Comparison of ENCODE assay signal across 8 mouse cellular contexts in the genomic region with DNA sequence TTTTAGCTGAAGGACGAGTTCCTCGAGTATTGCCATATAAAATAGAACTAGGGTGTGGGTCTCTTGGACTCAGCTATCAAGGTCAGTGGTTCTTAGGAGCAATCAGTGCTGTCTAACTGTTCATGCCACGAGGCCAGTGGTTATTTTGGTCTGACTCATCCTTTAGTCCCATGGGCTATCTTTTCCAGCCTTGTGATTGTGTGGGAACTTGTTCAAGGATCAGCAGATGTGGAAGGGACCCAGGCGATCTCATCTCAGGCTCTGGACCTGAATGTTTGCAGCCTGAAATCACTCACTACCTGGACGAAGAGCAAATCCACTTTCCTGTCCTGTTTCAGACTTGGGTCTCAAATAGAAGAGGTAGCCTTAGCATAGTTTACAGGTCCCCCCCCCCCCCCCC. TPM values are rescaled to one million over a fixed set of nuclear protein-coding genes. Genes with fewer than 3 reads are reported as not detected.
DNase-seq lines count a peak whose midpoint lies in the region; ATAC-seq and TF ChIP-seq lines count a peak whose summit lies in the region.

No protein-coding gene starts in this region.

- H3K79me2 ChIP-seq in MEL (ENCODE audit: control insufficient read depth, insufficient read depth, low read length, poor library complexity), result peaks cover 9% of the 10 kb centered on the region

- H3K4me2 ChIP-seq in kidney, embryonic 14.5 days (replicated peaks; ENCODE audit: low read depth, low read length), result peak overlapping the region; percentile 65
- peak overlapping the region; percentile 66 for H3K4me2 ChIP-seq in forebrain, postnatal 0 days (ENCODE audit: low read depth)
- peak overlapping the region; percentile 66 for H3K4me2 ChIP-seq in limb, embryonic 13.5 days (replicated peaks)
- H3K4me2 ChIP-seq in stomach, embryonic 16.5 days (ENCODE audit: low read depth, low read length), result peak overlapping the region; percentile 53

- H3K27me3 ChIP-seq in kidney, embryonic 14.5 days (ENCODE audit: control insufficient read depth, insufficient read depth, low read length), result peaks cover 3% of the 10 kb centered on the region; the same call in 1 of the 2 replicates
- H3K27me3 ChIP-seq in MEL (ENCODE audit: control insufficient read depth in 1 of 2, insufficient read depth in 2 of 2, low read length in 2 of 2), result no peaks in the 10 kb centered on the region
- no peaks in the 10 kb centered on the region for H3K27me3 ChIP-seq in forebrain, postnatal 0 days (ENCODE audit: insufficient read depth, low read length)
- peaks cover 14% of the 10 kb centered on the region; the same call in 1 of the 2 replicates for H3K27me3 ChIP-seq in limb, embryonic 13.5 days
- H3K27me3 ChIP-seq in stomach, embryonic 16.5 days (ENCODE audit: control insufficient read depth, insufficient read depth, low read length), result no peaks in the 10 kb centered on the region; the same call in 1 of the 2 replicates

- H3K9ac ChIP-seq in kidney, embryonic 14.5 days (ENCODE audit: low read depth, low read length), result peak overlapping the region; percentile 69; the same call in 1 of the 2 replicates
- H3K9ac ChIP-seq in MEL (ENCODE audit: control insufficient read depth, low read depth, low read length, poor library complexity, severe bottlenecking), result peak overlapping the region; percentile 92
- H3K9ac ChIP-seq in forebrain, postnatal 0 days, result peak overlapping the region; percentile 62
- peak overlapping the region; percentile 76 for H3K9ac ChIP-seq in limb, embryonic 13.5 days
- H3K9ac ChIP-seq in stomach, embryonic 16.5 days (ENCODE audit: low read length), result peak overlapping the region; percentile 86

- TF ChIP-seq EP300 in MEL (IDR thresholded peaks at IDR 0.05; ENCODE audit: low read depth in 1 of 2, low read length in 2 of 2), result no peak

- DNase-seq in kidney, postnatal 14 days, result no peak
- no peak for DNase-seq in MEL (ENCODE audit: low read depth, low spot score)
- no peak for DNase-seq in forebrain, postnatal 0 days
- no peak for DNase-seq in thymus, postnatal 25 days
- DNase-seq in embryo, embryonic 10.5 days (ENCODE audit: low spot score), result no peak

- TF ChIP-seq POLR2A in MEL (IDR thresholded peaks at IDR 0.05; ENCODE audit: control insufficient read depth in 1 of 2, insufficient read depth in 1 of 2, low read depth in 1 of 2, low read length in 2 of 2, poor library complexity in 1 of 2), result peak in 1 of 2 experiments; percentile 3; a peak in 1 of 4 replicates

- H3K4me3 ChIP-seq in kidney, embryonic 14.5 days (ENCODE audit: low read length), result peak overlapping the region; percentile 53
- peak overlapping the region; percentile 72 to 82 for H3K4me3 ChIP-seq in MEL (ENCODE audit: control insufficient read depth in 1 of 2, insufficient read depth in 1 of 2, low read depth in 2 of 2, low read length in 2 of 2)
- H3K4me3 ChIP-seq in forebrain, postnatal 0 days (ENCODE audit: low read depth, low read length), result peak overlapping the region; percentile 47
- H3K4me3 ChIP-seq in limb, embryonic 13.5 days, result peak overlapping the region; percentile 57
- peak overlapping the region; percentile 71 for H3K4me3 ChIP-seq in stomach, embryonic 16.5 days (replicated peaks; ENCODE audit: low read length)

- no peaks in the 10 kb centered on the region for H3K9me3 ChIP-seq in kidney, embryonic 14.5 days (ENCODE audit: control insufficient read depth, low read length)
- no peaks in the 10 kb centered on the region for H3K9me3 ChIP-seq in MEL (replicated peaks; ENCODE audit: insufficient read depth, low read length)
- H3K9me3 ChIP-seq in forebrain, postnatal 0 days (ENCODE audit: low read length), result no peaks in the 10 kb centered on the region
- H3K9me3 ChIP-seq in limb, embryonic 13.5 days, result no peaks in the 10 kb centered on the region
- no peaks in the 10 kb centered on the region for H3K9me3 ChIP-seq in stomach, embryonic 16.5 days (replicated peaks; ENCODE audit: control insufficient read depth, low read length)

- H3K4me1 ChIP-seq in kidney, embryonic 14.5 days (ENCODE audit: control insufficient read depth, insufficient read depth, low read length), result 0 out of 2 replicates have a peak, but pooled peaks cover 3% of the 10 kb centered on the region
- peaks cover 4 to 7% of the 10 kb centered on the region in 2 experiments for H3K4me1 ChIP-seq in MEL (ENCODE audit: control insufficient read depth in 1 of 2, insufficient read depth in 2 of 2, low read length in 2 of 2)
- peaks cover 6% of the 10 kb centered on the region; the same call in 1 of the 2 replicates for H3K4me1 ChIP-seq in forebrain, postnatal 0 days (ENCODE audit: insufficient read depth)
- peaks cover 6% of the 10 kb centered on the region; the same call in 1 of the 2 replicates for H3K4me1 ChIP-seq in limb, embryonic 13.5 days
- no peaks in the 10 kb centered on the region for H3K4me1 ChIP-seq in stomach, embryonic 16.5 days (ENCODE audit: control insufficient read depth, insufficient read depth, low read length)

- no peak for TF ChIP-seq CTCF in MEL (IDR thresholded peaks at IDR 0.05 in 2 of 3, conservative IDR thresholded peaks at IDR 0.05 in 1 of 3; ENCODE audit: control insufficient read depth in 1 of 3, insufficient read depth in 1 of 3, low read depth in 2 of 3, low read length in 3 of 3, poor library complexity in 1 of 3, severe bottlenecking in 1 of 3)
- TF ChIP-seq CTCF in forebrain, postnatal 0 days (IDR thresholded peaks at IDR 0.05; ENCODE audit: low read depth), result no peak

- H3K27ac ChIP-seq in kidney, embryonic 14.5 days (ENCODE audit: low read depth, low read length), result peak overlapping the region; percentile 99
- peak overlapping the region; percentile 98 for H3K27ac ChIP-seq in MEL (ENCODE audit: control insufficient read depth, low read depth, low read length)
- H3K27ac ChIP-seq in forebrain, postnatal 0 days (ENCODE audit: low read depth, low read length), result peak overlapping the region; percentile 96
- peak overlapping the region; percentile 96 for H3K27ac ChIP-seq in limb, embryonic 13.5 days
- H3K27ac ChIP-seq in stomach, embryonic 16.5 days (ENCODE audit: low read length), result peak overlapping the region; percentile 99

- peaks cover 13% of the 10 kb centered on the region; the same call in 1 of the 2 replicates for H3K36me3 ChIP-seq in kidney, embryonic 14.5 days (ENCODE audit: control insufficient read depth, insufficient read depth, low read length)
- H3K36me3 ChIP-seq in MEL (ENCODE audit: control insufficient read depth in 1 of 2, insufficient read depth in 2 of 2, low read length in 2 of 2), result peaks cover 0 to 14% of the 10 kb centered on the region in 2 experiments
- 0 out of 2 replicates have a peak, but pooled peaks cover 1% of the 10 kb centered on the region for H3K36me3 ChIP-seq in forebrain, postnatal 0 days (ENCODE audit: insufficient read depth)
- peaks cover 32% of the 10 kb centered on the region for H3K36me3 ChIP-seq in limb, embryonic 13.5 days
- peaks cover 3% of the 10 kb centered on the region; the same call in 1 of the 2 replicates for H3K36me3 ChIP-seq in stomach, embryonic 16.5 days (ENCODE audit: control insufficient read depth, insufficient read depth, low read length)

- TF ChIP-seq RAD21 in MEL (IDR thresholded peaks at IDR 0.05; ENCODE audit: low read depth, low read length), result no peak

- ATAC-seq in kidney, embryonic 14.5 days (ENCODE audit: low FRiP score, low TSS enrichment), result no peak
- ATAC-seq in forebrain, postnatal 0 days, result no peak
- ATAC-seq in limb, embryonic 13.5 days (ENCODE audit: low FRiP score, low read depth), result no peak
- ATAC-seq in stomach, embryonic 16.5 days (ENCODE audit: insufficient read depth, low FRiP score), result no peak

- 77% methylated on average over 5 of the region's 5 CpGs for WGBS in kidney, embryonic 14.5 days
- WGBS in forebrain, postnatal 0 days, result 68% methylated on average over 5 of the region's 5 CpGs
- 67% methylated on average over 5 of the region's 5 CpGs for WGBS in limb, embryonic 13.5 days
- WGBS in stomach, embryonic 16.5 days, result 52% methylated on average over 5 of the region's 5 CpGs

TF ChIP-seq in MEL, 35 proteins besides CTCF, POLR2A, EP300 and RAD21:
- TF ChIP-seq MYC (IDR thresholded peaks at IDR 0.05; ENCODE audit: low read depth, low read length) (no peak), CHD1 (IDR thresholded peaks at IDR 0.05; ENCODE audit: low read depth, low read length) (0 out of 2 replicates have a peak, but pooled peaks have one; percentile 40)

RNA-seq across cellular contexts. Expression of gene Mef2d, which starts 34.9 kb away (rescaled TPM):
- 12.6 and 21.8 TPM in 2 replicates for polyA plus RNA-seq in kidney, embryonic 14.5 days (2014; fragmentation: Nextera tagmentation; extraction: Ambion mirVana)
- total RNA-seq in MEL (2012; rRNA removed), result 16.2 and 16.9 TPM in 2 replicates
- polyA plus RNA-seq in MEL (2012; ENCODE audit: insufficient read depth in 1 of 2, insufficient read length in 2 of 2, low read depth in 1 of 2, low replicate concordance in 2 of 2, missing spikeins in 1 of 2), result 100 to 1,000 TPM in 1 of 2 experiments, 10 to 100 TPM in 1; 71.4 to 117 TPM
- total RNA-seq in forebrain, postnatal 0 days (2014; rRNA removed), result 45.0 and 53.0 TPM in 2 replicates
- polyA plus RNA-seq in forebrain, postnatal 0 days (2015; fragmentation: Nextera tagmentation; extraction: Ambion mirVana), result 30.9 and 34.0 TPM in 2 replicates
- polyA plus RNA-seq in limb, embryonic 13.5 days (2015; fragmentation: Nextera tagmentation; extraction: Ambion mirVana), result 16.4 and 19.7 TPM in 2 replicates
- polyA plus RNA-seq in stomach, embryonic 16.5 days (2015; fragmentation: Nextera tagmentation; extraction: Ambion mirVana), result 15.4 and 18.2 TPM in 2 replicates
